Mouse (Mus musculus): ENCODE measurements around the gene Gm21719. TPM values are rescaled to one million over a fixed set of nuclear protein-coding genes. Genes with fewer than 3 reads are reported as not detected.
"Not testable (repeated sequence)": the region's sequence is repeated elsewhere in the genome, so short reads cannot be mapped to it uniquely, and the experiment has no call there.

Gene Gm21719
- not detected in 2 replicates for total RNA-seq (2017)

DNA sequence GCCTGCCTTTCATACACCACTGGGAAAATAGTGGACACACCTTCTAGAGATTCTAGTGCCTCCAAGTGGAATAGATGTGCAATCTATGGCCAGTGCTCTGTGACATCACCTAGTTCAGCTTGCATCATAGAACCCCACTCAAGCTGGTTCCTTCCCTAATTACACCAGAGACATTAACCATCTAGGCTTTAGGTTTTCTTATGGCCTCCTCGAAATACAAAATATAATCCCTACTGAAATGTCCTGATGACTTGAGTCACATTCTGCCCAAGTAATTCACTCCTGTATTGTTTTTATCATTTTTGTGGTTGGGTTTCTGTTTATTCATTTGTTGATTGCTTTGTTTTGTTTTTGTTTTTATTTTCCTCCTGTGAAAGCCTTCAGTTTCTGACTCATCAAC lies at the start of gene Gm21719:
Gene Gm21719 (minus strand): TSS at position 101 of the 400 bp plus-strand sequence.
- not testable (repeated sequence) for ATAC-seq (replicated peaks in 1 of 2; ENCODE audit: insufficient read depth in 1 of 2, low FRiP score in 2 of 2, low TSS enrichment in 1 of 2, low read depth in 1 of 2, poor library complexity in 2 of 2, severe bottlenecking in 2 of 2)

Other genes starting within 250 kb of the Gm21719 start
- not detected in 2 replicates for gene Gm28919, start 99.3 kb downstream of the Gm21719 start, total RNA-seq (2017)
- gene Gm20830, start 235.4 kb upstream of the Gm21719 start, total RNA-seq (2017), result not detected in 2 replicates